Mouse (Mus musculus): ENCODE data around the gene Mthfd1l. TPM values are rescaled to one million over a fixed set of nuclear protein-coding genes. Genes with fewer than 3 reads are reported as not detected.

Gene Mthfd1l
- polyA plus RNA-seq, 1 experiment: 12.5 TPM

- no peak for DNase-seq
- Histone ChIP-seq H3K4me3 (replicated peaks; ENCODE audit: insufficient read depth, low read depth, low read length) (no peak overlapping the region), H3K27ac (ENCODE audit: insufficient read depth, low read length) (no peak overlapping the region), H3K4me1 (ENCODE audit: control insufficient read depth, insufficient read depth, low read length) (no peaks in the 10 kb centered on the region; the same call in 1 of the 2 replicates), H3K27me3 (ENCODE audit: control insufficient read depth, insufficient read depth, low read length) (no peaks in the 10 kb centered on the region)
- TF ChIP-seq POLR2A (IDR thresholded peaks at IDR 0.05; ENCODE audit: borderline replicate concordance, insufficient read depth, low read length) (no peak), CTCF (IDR thresholded peaks at IDR 0.05; ENCODE audit: borderline replicate concordance, insufficient read depth, low read depth, low read length) (no peak)
- 80% methylated on average over 6 of the region's 6 CpGs for WGBS
These were observed 181.1 kb downstream of the Mthfd1l start for GRCm38 (mm10) chr10:4154035-4154434.

DNA sequence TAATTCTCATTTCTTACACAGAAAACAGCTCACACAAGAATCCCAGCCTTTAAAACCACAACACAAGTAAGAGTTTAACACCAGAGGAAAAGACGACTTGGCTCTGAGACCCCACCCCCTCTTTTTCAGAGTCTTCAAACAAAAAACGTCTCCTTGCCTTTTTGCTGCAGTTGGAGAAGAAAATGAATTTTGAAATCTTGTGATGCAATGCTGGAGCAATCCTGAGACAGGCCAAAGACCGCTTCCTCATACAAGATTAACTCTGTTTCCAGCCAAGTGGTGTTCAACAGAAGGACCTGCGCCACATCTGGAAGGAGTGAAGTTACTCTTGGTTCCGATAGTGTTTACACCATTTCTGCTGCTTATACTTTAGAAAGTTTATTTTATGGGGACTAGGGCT, 182.6 kb downstream of the Mthfd1l start:
- no peak overlapping the region for H3K4me3 ChIP-seq (replicated peaks; ENCODE audit: insufficient read depth, low read depth, low read length)
- no peaks in the 10 kb centered on the region for H3K27me3 ChIP-seq (ENCODE audit: control insufficient read depth, insufficient read depth, low read length)
- TF ChIP-seq CTCF (IDR thresholded peaks at IDR 0.05; ENCODE audit: borderline replicate concordance, insufficient read depth, low read depth, low read length) (no peak), POLR2A (IDR thresholded peaks at IDR 0.05; ENCODE audit: borderline replicate concordance, insufficient read depth, low read length) (no peak)
- no peak overlapping the region for H3K27ac ChIP-seq (ENCODE audit: insufficient read depth, low read length)
- WGBS: 84% methylated on average over 5 of the region's 5 CpGs
- no peak for DNase-seq
- H3K4me1 ChIP-seq (ENCODE audit: control insufficient read depth, insufficient read depth, low read length): no peaks in the 10 kb centered on the region; the same call in 1 of the 2 replicates

DNA sequence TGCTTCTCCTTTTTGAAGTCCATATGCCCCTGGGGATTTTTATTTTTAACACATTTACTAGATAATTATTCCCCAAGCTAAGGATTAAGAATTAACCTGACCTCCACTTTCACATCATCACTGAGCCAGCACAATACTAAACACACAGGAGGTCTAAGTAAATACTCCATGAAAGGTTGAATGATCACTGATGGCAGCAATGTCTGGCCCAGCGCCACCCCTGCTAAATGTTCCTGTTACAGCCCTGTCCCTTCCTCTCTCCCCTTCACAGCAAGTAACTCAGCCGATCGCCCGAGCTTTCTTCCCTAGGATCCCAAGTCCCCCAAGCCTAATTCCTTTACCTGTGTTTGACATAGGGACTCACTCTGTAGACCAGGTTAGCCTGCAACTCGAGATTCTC, 185.6 kb downstream of the Mthfd1l start:
- H3K4me3 ChIP-seq (replicated peaks; ENCODE audit: insufficient read depth, low read depth, low read length): no peak overlapping the region
- TF ChIP-seq POLR2A (IDR thresholded peaks at IDR 0.05; ENCODE audit: borderline replicate concordance, insufficient read depth, low read length): no peak
- TF ChIP-seq CTCF (IDR thresholded peaks at IDR 0.05; ENCODE audit: borderline replicate concordance, insufficient read depth, low read depth, low read length): no peak
- DNase-seq: no peak
- no peaks in the 10 kb centered on the region for H3K4me1 ChIP-seq (ENCODE audit: control insufficient read depth, insufficient read depth, low read length)
- H3K27me3 ChIP-seq (ENCODE audit: control insufficient read depth, insufficient read depth, low read length): no peaks in the 10 kb centered on the region
- H3K27ac ChIP-seq (ENCODE audit: insufficient read depth, low read length): no peak overlapping the region
- WGBS: 70% methylated on average over 5 of the region's 5 CpGs

DNA sequence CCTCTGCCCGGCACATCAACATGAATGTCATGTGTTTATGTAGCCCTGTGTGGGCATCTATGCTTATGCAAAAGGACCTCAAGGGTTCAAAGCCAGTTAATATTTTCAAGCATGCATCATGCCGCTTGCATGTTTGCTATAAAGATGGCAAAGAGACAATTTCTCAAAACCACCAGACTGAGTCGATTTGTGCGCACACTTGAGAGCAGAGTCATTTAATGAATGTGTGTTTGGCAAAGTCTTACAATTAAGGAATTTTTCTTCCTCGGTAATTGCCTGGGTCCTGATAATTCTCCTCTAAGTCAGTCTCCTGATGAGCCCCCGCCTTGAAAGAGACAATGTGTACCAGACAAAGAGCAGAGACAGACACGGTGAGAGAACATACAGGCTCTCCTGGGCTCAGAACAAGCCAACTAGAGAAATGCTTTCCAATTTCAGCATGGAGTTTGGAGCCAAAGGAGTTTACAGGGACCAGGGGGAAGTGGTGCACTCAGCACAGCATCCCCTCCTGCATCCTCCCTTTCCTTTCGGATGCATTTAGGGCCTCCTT, 186.7 kb downstream of the Mthfd1l start:
- Histone ChIP-seq H3K4me3 (replicated peaks; ENCODE audit: insufficient read depth, low read depth, low read length) (no peak overlapping the region), H3K27me3 (ENCODE audit: control insufficient read depth, insufficient read depth, low read length) (no peaks in the 10 kb centered on the region), H3K27ac (ENCODE audit: insufficient read depth, low read length) (no peak overlapping the region), H3K4me1 (ENCODE audit: control insufficient read depth, insufficient read depth, low read length) (no peaks in the 10 kb centered on the region)
- 76% methylated on average over 8 of the region's 8 CpGs for WGBS
- TF ChIP-seq CTCF (IDR thresholded peaks at IDR 0.05; ENCODE audit: borderline replicate concordance, insufficient read depth, low read depth, low read length) (no peak), POLR2A (IDR thresholded peaks at IDR 0.05; ENCODE audit: borderline replicate concordance, insufficient read depth, low read length) (no peak)
- DNase-seq: no peak

DNA sequence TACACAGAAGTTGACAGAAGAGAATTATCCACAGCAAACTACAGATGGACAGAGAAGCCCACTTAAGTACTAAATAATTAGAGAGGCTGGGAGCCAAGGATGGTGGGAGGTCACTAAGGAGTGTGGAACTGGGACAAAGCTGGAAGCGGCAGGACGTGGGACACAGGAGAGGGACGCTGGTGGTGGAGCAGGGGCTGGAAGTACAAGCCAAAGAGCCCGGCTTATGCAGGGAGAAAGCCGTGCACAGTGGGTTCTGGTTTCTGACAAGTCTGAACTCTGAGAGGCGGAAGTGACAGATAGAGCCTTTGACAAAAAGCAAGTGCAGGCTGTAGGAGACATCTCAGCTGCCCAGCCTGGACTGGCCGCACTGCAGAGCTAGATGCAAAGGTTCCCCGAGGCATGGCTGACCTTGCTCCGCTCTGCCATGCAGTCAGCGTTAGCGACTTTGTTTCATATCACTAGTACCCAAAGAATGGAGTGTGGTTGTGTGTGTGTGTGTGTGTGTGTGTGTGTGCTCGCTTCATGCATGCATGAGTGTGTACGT, 187.4 kb downstream of the Mthfd1l start:
- no peak overlapping the region for H3K27ac ChIP-seq (ENCODE audit: insufficient read depth, low read length)
- no peaks in the 10 kb centered on the region for H3K27me3 ChIP-seq (ENCODE audit: control insufficient read depth, insufficient read depth, low read length)
- WGBS: 55% methylated on average over 13 of the region's 13 CpGs
- TF ChIP-seq POLR2A (IDR thresholded peaks at IDR 0.05; ENCODE audit: borderline replicate concordance, insufficient read depth, low read length) (no peak), CTCF (IDR thresholded peaks at IDR 0.05; ENCODE audit: borderline replicate concordance, insufficient read depth, low read depth, low read length) (no peak)
- DNase-seq: no peak
- no peak overlapping the region for H3K4me3 ChIP-seq (replicated peaks; ENCODE audit: insufficient read depth, low read depth, low read length)
- H3K4me1 ChIP-seq (ENCODE audit: control insufficient read depth, insufficient read depth, low read length): no peaks in the 10 kb centered on the region

GRCm38 (mm10) chr10:4162049-4162448, 189.1 kb downstream of the Mthfd1l start:
- WGBS: 86% methylated on average over 2 of the region's 2 CpGs
- no peak overlapping the region for H3K27ac ChIP-seq (ENCODE audit: insufficient read depth, low read length)
- TF ChIP-seq CTCF (IDR thresholded peaks at IDR 0.05; ENCODE audit: borderline replicate concordance, insufficient read depth, low read depth, low read length) (no peak), POLR2A (IDR thresholded peaks at IDR 0.05; ENCODE audit: borderline replicate concordance, insufficient read depth, low read length) (no peak)
- no peaks in the 10 kb centered on the region for H3K27me3 ChIP-seq (ENCODE audit: control insufficient read depth, insufficient read depth, low read length)
- H3K4me1 ChIP-seq (ENCODE audit: control insufficient read depth, insufficient read depth, low read length): no peaks in the 10 kb centered on the region
- H3K4me3 ChIP-seq (replicated peaks; ENCODE audit: insufficient read depth, low read depth, low read length): no peak overlapping the region
- DNase-seq: no peak

DNA sequence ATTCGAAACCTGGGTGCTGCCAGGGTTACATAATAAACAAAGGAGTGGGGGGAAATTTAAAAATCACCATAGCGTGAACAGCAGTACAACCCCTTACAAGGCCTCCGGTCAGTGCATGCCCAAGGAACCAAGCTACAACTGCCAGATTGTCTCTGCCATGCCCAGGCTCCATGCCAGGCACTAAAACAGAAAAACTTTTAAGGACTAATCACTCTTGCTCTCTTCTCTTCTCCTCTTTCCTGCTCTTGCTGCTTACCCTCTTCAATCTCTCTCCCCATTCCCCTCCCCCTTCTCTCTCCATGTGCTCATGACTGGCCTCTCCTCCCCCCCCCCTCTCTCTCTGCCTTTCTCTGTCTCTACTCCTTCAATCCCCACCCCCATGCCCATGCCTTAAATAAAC, 190.1 kb downstream of the Mthfd1l start:
- Histone ChIP-seq H3K4me3 (replicated peaks; ENCODE audit: insufficient read depth, low read depth, low read length) (no peak overlapping the region), H3K27ac (ENCODE audit: insufficient read depth, low read length) (no peak overlapping the region), H3K27me3 (ENCODE audit: control insufficient read depth, insufficient read depth, low read length) (no peaks in the 10 kb centered on the region), H3K4me1 (ENCODE audit: control insufficient read depth, insufficient read depth, low read length) (no peaks in the 10 kb centered on the region)
- WGBS: 37% methylated on average over 3 of the region's 3 CpGs
- no peak for DNase-seq
- TF ChIP-seq CTCF (IDR thresholded peaks at IDR 0.05; ENCODE audit: borderline replicate concordance, insufficient read depth, low read depth, low read length): no peak
- no peak for TF ChIP-seq POLR2A (IDR thresholded peaks at IDR 0.05; ENCODE audit: borderline replicate concordance, insufficient read depth, low read length)

- H3K4me3 ChIP-seq (replicated peaks; ENCODE audit: insufficient read depth, low read depth, low read length): no peak overlapping the region
- TF ChIP-seq CTCF (IDR thresholded peaks at IDR 0.05; ENCODE audit: borderline replicate concordance, insufficient read depth, low read depth, low read length): no peak
- no peak for DNase-seq
- no peaks in the 10 kb centered on the region for H3K27me3 ChIP-seq (ENCODE audit: control insufficient read depth, insufficient read depth, low read length)
- 76% methylated on average over 9 of the region's 9 CpGs for WGBS
- no peak overlapping the region for H3K27ac ChIP-seq (ENCODE audit: insufficient read depth, low read length)
- no peaks in the 10 kb centered on the region for H3K4me1 ChIP-seq (ENCODE audit: control insufficient read depth, insufficient read depth, low read length)
These were observed 191.8 kb downstream of the Mthfd1l start for GRCm38 (mm10) chr10:4164681-4165080.
